Mouse (Mus musculus) megakaryocyte-erythroid progenitor cell, adult 5-6 weeks (primary cell): ENCODE measurements around the gene Ubald2. TPM values are rescaled to one million over a fixed set of nuclear protein-coding genes. Genes with fewer than 3 reads are reported as not detected.

Experiments
- ATAC-seq: replicated peaks from 2 replicates; pipeline ENCODE4 v1.8.0; 2016; ENCODE audit warnings: mild to moderate bottlenecking, inconsistent platforms; ENCODE audit not compliant: severe bottlenecking, poor library complexity, low FRiP score, low TSS enrichment
- total RNA-seq, 2 experiments: library from RNA; stranded (forward) in 1 of 2; stranded (reverse) in 1 of 2; fragments of 200-1000, 215-1000 nt in 1 of 2; fragments of >200 nt in 1 of 2; fragmentation: Nextera tagmentation in 1 of 2; gene quantifications; 2 replicates each; pipeline ENCODE4 v1.2.3; 2014 to 2017

Gene Ubald2
- total RNA-seq, 2 experiments from 2014 or later: 65.8 to 68.8 TPM

GRCm38 (mm10) chr11:116430723-116431427, 3.0 kb upstream of the Ubald2 start:
- ATAC-seq: no peak

GRCm38 (mm10) chr11:116431428-116432077, 2.3 kb upstream of the Ubald2 start:
- no peak for ATAC-seq

- ATAC-seq: no peak
These were observed 1.8 kb upstream of the Ubald2 start for GRCm38 (mm10) chr11:116432127-116432526.

- ATAC-seq: no peak
These were observed 1.1 kb upstream of the Ubald2 start for GRCm38 (mm10) chr11:116432593-116433355.

GRCm38 (mm10) chr11:116434287-116434966, 533 bp downstream of the Ubald2 start:
- no peak for ATAC-seq

GRCm38 (mm10) chr11:116434967-116435752, 1.3 kb downstream of the Ubald2 start:
- no peak for ATAC-seq

- no peak for ATAC-seq
These were observed 2.3 kb downstream of the Ubald2 start for GRCm38 (mm10) chr11:116435992-116436724.

GRCm38 (mm10) chr11:116436725-116437331, 2.9 kb downstream of the Ubald2 start:
- no peak for ATAC-seq

- no peak for ATAC-seq
These were observed 3.6 kb downstream of the Ubald2 start for GRCm38 (mm10) chr11:116437541-116437940.

GRCm38 (mm10) chr11:116439269-116440240, 5.7 kb downstream of the Ubald2 start:
- no peak for ATAC-seq

GRCm38 (mm10) chr11:116440408-116441068, 6.6 kb downstream of the Ubald2 start:
- ATAC-seq: no peak

- ATAC-seq: no peak
These were observed 8.4 kb downstream of the Ubald2 start for GRCm38 (mm10) chr11:116442129-116442866.

GRCm38 (mm10) chr11:116442867-116443177, 8.9 kb downstream of the Ubald2 start:
- ATAC-seq: no peak

GRCm38 (mm10) chr11:116443311-116443710, 9.4 kb downstream of the Ubald2 start:
- ATAC-seq: no peak

- ATAC-seq: no peak
These were observed 10.0 kb downstream of the Ubald2 start for GRCm38 (mm10) chr11:116443935-116444334.
